Mouse (Mus musculus) liver, embryonic 14.5 days (tissue): ENCODE results near the gene Snapc1.

Experiments used
- CTCF ChIP-seq: IDR thresholded peaks from 2 replicates; pipeline ENCODE4 v1.5.1; 2016; ENCODE audit warnings: antibody characterized with exemption, low read depth, control low read depth
- EP300 ChIP-seq: IDR thresholded peaks from 2 replicates; pipeline ENCODE4 v1.6.1; 2016; ENCODE audit warnings: antibody characterized with exemption, low read depth

- TF ChIP-seq CTCF (no peak), EP300 (no peak)
Observed at GRCm38 (mm10) chr12:73953420-73954186, 10.7 kb upstream of the Snapc1 start.
